Mouse (Mus musculus): ENCODE data around the gene Tgfbr3l. TPM values are rescaled to one million over a fixed set of nuclear protein-coding genes. Genes with fewer than 3 reads are reported as not detected.

Tgfbr3l gene
- polyA plus RNA-seq, 1 experiment from 2014 or later, result 2.8 TPM

DNA sequence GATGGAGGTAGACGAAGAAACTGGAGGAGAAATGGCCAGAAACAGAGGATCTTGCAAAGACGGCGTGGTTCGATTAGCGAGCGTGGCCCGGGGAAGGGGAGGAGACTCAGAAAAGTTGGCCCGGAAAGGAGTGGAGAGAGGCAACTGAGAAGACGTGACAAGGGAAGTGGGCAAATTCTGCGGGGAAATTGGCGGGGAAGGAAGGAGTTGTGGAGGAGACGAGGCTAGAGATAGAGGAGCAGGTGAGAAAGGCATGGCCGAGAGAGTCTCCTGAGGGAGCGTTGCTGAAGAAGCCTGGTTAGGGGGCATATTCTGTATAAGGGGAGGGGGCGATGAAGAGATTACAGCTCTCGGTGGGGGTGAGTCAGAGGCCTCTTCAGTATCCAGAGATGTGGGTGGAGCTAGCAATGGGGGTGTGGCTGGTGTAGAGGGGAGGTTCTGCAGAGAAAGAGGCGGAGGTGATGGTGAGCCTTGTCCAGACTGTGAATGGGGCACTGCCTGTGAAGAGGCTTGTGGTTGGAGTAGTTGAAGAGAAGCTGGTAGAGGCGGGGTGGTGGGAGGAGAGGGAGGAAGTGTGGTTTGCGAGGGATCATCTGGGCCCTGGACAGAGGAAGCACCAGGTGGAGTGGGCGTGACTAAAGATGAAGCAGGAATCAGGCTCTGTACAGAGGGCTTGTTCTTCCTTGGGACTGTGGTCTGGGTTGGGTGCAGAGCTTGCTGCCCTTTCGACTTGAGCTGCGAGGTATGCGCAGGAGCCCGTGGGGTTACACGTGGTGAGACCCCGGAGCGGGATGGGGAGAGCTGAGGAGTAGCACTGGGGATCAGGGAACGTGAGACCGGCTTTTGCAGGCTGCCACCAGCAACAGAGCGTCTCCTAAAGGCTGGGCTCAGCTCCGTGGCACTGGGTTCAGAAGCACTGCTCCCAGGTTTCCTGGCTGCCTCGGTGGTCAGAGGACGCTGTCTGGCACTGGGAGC is 33.7 kb upstream of the Tgfbr3l start:
- Histone ChIP-seq H3K9ac (ENCODE audit: low read depth, low read length) (peak overlapping the region; percentile 64), H3K27ac (ENCODE audit: low read depth, low read length) (peak overlapping the region; percentile 50), H3K36me3 (ENCODE audit: control insufficient read depth, insufficient read depth, low read length) (peaks cover 17% of the 10 kb centered on the region), H3K4me2 (ENCODE audit: low read length) (peak overlapping the region; percentile 93), H3K4me1 (ENCODE audit: control insufficient read depth, insufficient read depth, low read depth, low read length) (peaks cover 35% of the 10 kb centered on the region), H3K9me3 (ENCODE audit: control insufficient read depth, low read length) (no peaks in the 10 kb centered on the region; the same call in 1 of the 2 replicates), H3K4me3 (ENCODE audit: low read length) (peak overlapping the region; percentile 43), H3K27me3 (replicated peaks; ENCODE audit: control insufficient read depth, insufficient read depth, low read length) (no peaks in the 10 kb centered on the region)
- ATAC-seq, result peak; percentile 1; the same call in 1 of the 2 replicates
- 15% methylated on average over 33 of the region's 33 CpGs for WGBS

DNA sequence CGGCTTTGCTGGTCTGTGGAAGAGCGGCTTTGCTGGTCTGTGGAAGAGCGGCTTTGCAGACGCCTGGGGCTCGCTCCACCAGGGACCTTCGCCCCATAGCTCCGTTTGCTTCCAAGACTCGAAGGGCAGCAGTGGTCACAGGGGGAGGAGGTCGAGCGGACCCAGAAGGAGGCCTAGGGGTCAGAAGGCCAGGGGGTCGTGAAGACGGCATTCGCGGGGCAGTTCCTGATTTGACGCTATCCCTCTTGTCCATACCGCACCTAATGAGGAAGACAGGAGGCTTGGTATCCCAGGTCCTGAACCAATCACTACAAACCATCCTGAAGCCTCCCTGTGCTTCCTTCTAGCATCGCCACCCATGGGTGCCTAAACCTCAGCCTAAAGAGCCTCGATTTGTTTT is 31.7 kb upstream of the Tgfbr3l start:
- H3K4me3 ChIP-seq (ENCODE audit: low read length), result peak overlapping the region; percentile 60
- H3K9me3 ChIP-seq (ENCODE audit: control insufficient read depth, low read length), result no peaks in the 10 kb centered on the region
- peak overlapping the region; percentile 91 for H3K9ac ChIP-seq (ENCODE audit: low read depth, low read length)
- H3K4me2 ChIP-seq (ENCODE audit: low read length), result peak overlapping the region; percentile 93
- WGBS, result 3% methylated on average over 18 of the region's 18 CpGs
- peaks cover 35% of the 10 kb centered on the region for H3K4me1 ChIP-seq (ENCODE audit: control insufficient read depth, insufficient read depth, low read depth, low read length)
- peak overlapping the region; percentile 94 for H3K27ac ChIP-seq (ENCODE audit: low read depth, low read length)
- H3K36me3 ChIP-seq (ENCODE audit: control insufficient read depth, insufficient read depth, low read length), result peaks cover 3% of the 10 kb centered on the region; the same call in 1 of the 2 replicates
- H3K27me3 ChIP-seq (replicated peaks; ENCODE audit: control insufficient read depth, insufficient read depth, low read length), result no peaks in the 10 kb centered on the region
- peak; percentile 6 for ATAC-seq

- WGBS, result under 1% methylated on average over 44 of the region's 44 CpGs
- Histone ChIP-seq H3K36me3 (ENCODE audit: control insufficient read depth, insufficient read depth, low read length) (peaks cover 3% of the 10 kb centered on the region; the same call in 1 of the 2 replicates), H3K4me1 (ENCODE audit: control insufficient read depth, insufficient read depth, low read depth, low read length) (peaks cover 35% of the 10 kb centered on the region), H3K27me3 (replicated peaks; ENCODE audit: control insufficient read depth, insufficient read depth, low read length) (no peaks in the 10 kb centered on the region), H3K9ac (ENCODE audit: low read depth, low read length) (peak within 1 kb of the TSS; percentile 91), H3K4me2 (ENCODE audit: low read length) (peak within 1 kb of the TSS; percentile 93), H3K9me3 (ENCODE audit: control insufficient read depth, low read length) (no peaks in the 10 kb centered on the region), H3K27ac (ENCODE audit: low read depth, low read length) (peak within 1 kb of the TSS; percentile 94), H3K4me3 (ENCODE audit: low read length) (peak within 1 kb of the TSS; percentile 60)
- peak; percentile 89 for ATAC-seq
These were observed 31.0 kb upstream of the Tgfbr3l start, which contains the start of gene Prr36 for GRCm38 (mm10) chr8:4216791-4217621. TSS of gene Prr36 (minus strand) at chr8:4217459.

DNA sequence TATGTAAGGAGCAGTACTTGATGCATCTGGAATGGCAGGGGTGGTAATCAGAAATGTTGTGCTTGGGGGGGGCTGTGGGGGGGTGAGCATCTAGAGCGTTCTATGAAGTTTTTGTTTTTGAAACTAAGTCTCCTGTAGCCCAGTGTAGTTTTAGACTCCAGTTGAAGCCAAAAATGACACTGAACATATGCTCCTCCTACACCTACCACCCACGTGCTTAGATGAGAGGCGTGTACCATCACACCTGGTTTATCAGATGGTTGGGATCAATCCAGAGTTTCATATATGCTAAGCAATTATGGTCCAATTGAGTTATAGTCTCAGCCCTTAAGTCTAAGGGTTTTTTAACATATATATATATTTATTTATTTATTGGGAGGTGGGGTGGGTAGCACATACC is 28.4 kb upstream of the Tgfbr3l start:
- Histone ChIP-seq H3K9me3 (ENCODE audit: control insufficient read depth, low read length) (no peaks in the 10 kb centered on the region), H3K9ac (ENCODE audit: low read depth, low read length) (no peak overlapping the region), H3K4me3 (ENCODE audit: low read length) (no peak overlapping the region), H3K36me3 (ENCODE audit: control insufficient read depth, insufficient read depth, low read length) (peaks cover 3% of the 10 kb centered on the region; the same call in 1 of the 2 replicates), H3K4me2 (ENCODE audit: low read length) (no peak overlapping the region), H3K27me3 (replicated peaks; ENCODE audit: control insufficient read depth, insufficient read depth, low read length) (no peaks in the 10 kb centered on the region), H3K27ac (ENCODE audit: low read depth, low read length) (no peak overlapping the region), H3K4me1 (ENCODE audit: control insufficient read depth, insufficient read depth, low read depth, low read length) (peaks cover 18% of the 10 kb centered on the region)
- WGBS, result 83% methylated on average over 3 of the region's 3 CpGs
- no peak for ATAC-seq

DNA sequence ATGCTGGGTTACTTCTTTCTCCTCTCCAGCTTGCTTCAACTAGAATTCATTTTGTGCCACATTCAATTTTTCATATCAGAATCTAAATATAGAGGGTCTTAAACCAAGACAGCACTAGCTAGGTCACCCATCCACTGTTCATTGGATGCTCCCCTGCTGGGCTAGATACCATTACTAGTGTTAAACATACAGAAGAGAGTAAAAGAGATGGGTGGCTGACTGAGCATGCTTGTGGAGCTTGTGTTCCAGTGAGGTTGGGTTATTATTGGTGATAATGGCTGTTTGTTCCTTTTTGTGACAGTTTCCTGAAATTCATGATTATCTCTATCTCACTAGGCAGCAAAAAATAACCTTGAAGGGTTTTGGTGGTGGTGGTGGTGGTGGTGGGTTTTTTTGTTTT is 26.0 kb upstream of the Tgfbr3l start:
- Histone ChIP-seq H3K36me3 (ENCODE audit: control insufficient read depth, insufficient read depth, low read length) (no peaks in the 10 kb centered on the region), H3K4me3 (ENCODE audit: low read length) (no peak overlapping the region), H3K9me3 (ENCODE audit: control insufficient read depth, low read length) (no peaks in the 10 kb centered on the region), H3K27ac (ENCODE audit: low read depth, low read length) (no peak overlapping the region), H3K27me3 (replicated peaks; ENCODE audit: control insufficient read depth, insufficient read depth, low read length) (peaks cover 9% of the 10 kb centered on the region), H3K4me1 (ENCODE audit: control insufficient read depth, insufficient read depth, low read depth, low read length) (peaks cover 8% of the 10 kb centered on the region; the same call in 1 of the 2 replicates), H3K4me2 (ENCODE audit: low read length) (no peak overlapping the region), H3K9ac (ENCODE audit: low read depth, low read length) (no peak overlapping the region)
- no peak for ATAC-seq

DNA sequence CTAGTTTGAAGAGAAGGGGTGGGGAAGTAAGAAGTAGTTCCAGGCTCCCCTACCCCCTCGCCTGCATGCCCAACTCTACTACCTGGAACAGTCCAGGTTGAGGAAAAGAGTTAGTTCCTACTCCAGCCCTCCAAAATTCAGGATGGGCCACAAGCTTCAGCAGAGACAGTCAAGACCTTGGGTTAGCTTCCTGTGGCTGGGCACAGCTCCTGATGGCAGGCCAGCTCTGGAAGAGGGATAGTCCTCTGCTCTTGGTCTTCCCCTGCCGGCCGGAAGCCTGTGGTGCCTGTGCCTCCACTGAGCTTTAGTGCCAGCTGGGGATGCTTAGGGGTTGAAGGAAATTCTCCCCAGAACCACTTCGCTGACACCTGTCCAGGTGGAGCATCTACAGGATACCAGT is 21.7 kb upstream of the Tgfbr3l start:
- Histone ChIP-seq H3K4me2 (ENCODE audit: low read length) (peak overlapping the region; percentile 47), H3K27me3 (replicated peaks; ENCODE audit: control insufficient read depth, insufficient read depth, low read length) (peaks cover 14% of the 10 kb centered on the region), H3K9ac (ENCODE audit: low read depth, low read length) (no peak overlapping the region), H3K9me3 (ENCODE audit: control insufficient read depth, low read length) (no peaks in the 10 kb centered on the region), H3K27ac (ENCODE audit: low read depth, low read length) (no peak overlapping the region), H3K4me1 (ENCODE audit: control insufficient read depth, insufficient read depth, low read depth, low read length) (peaks cover 2% of the 10 kb centered on the region; the same call in 1 of the 2 replicates), H3K4me3 (ENCODE audit: low read length) (no peak overlapping the region), H3K36me3 (ENCODE audit: control insufficient read depth, insufficient read depth, low read length) (no peaks in the 10 kb centered on the region)
- 30% methylated on average over 4 of the region's 4 CpGs for WGBS
- peak; percentile 27; the same call in 1 of the 2 replicates for ATAC-seq

DNA sequence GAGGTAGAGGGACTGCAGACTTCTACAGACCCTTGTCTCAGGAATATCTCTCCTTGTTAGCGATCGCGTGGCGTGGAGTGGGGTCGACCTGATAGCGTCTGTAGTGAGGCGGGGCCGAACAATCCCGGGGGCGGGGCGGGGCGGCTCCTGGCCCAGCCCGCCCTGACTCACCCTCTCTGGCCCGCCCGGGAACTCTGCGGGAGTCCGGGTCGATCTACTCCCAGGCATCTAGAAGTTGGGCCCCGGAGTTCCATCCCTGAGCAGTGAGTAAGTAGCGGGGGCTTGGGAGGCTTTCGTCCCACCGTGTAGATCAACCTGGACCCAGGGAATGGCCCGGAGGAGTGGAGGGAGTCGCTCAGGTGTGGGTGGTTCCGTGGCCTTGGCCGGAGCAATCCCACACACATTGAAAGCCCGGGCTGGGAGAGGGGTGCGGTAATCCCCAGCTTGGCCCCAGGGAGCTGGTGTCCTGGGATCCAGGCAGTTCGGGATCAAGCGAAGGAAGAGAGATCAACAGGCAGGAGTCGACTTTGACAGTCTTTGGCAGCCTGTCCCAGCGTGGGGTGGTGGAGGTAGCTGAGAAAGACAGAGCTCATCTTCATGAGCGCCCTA is 21.2 kb upstream of the Tgfbr3l start, which contains the start of gene Lrrc8e:
Gene Lrrc8e, plus strand, starts transcription at position 89 of the 609 bp plus-strand sequence.
- H3K27me3 ChIP-seq (replicated peaks; ENCODE audit: control insufficient read depth, insufficient read depth, low read length), result peaks cover 14% of the 10 kb centered on the region
- 6% methylated on average over 32 of the region's 33 CpGs for WGBS
- no peak within 1 kb of the TSS for H3K27ac ChIP-seq (ENCODE audit: low read depth, low read length)
- ATAC-seq, result peak; percentile 51; the same call in 1 of the 2 replicates
- H3K4me1 ChIP-seq (ENCODE audit: control insufficient read depth, insufficient read depth, low read depth, low read length), result peaks cover 2% of the 10 kb centered on the region; the same call in 1 of the 2 replicates
- H3K4me3 ChIP-seq (ENCODE audit: low read length), result no peak within 1 kb of the TSS
- peak within 1 kb of the TSS; percentile 47 for H3K4me2 ChIP-seq (ENCODE audit: low read length)
- no peaks in the 10 kb centered on the region for H3K36me3 ChIP-seq (ENCODE audit: control insufficient read depth, insufficient read depth, low read length)
- H3K9ac ChIP-seq (ENCODE audit: low read depth, low read length), result no peak within 1 kb of the TSS
- H3K9me3 ChIP-seq (ENCODE audit: control insufficient read depth, low read length), result no peaks in the 10 kb centered on the region

GRCm38 (mm10) chr8:4227919-4228318 is 20.1 kb upstream of the Tgfbr3l start:
- no peak overlapping the region for H3K4me2 ChIP-seq (ENCODE audit: low read length)
- WGBS, result 89% methylated on average over 4 of the region's 4 CpGs
- H3K4me3 ChIP-seq (ENCODE audit: low read length), result no peak overlapping the region
- H3K9ac ChIP-seq (ENCODE audit: low read depth, low read length), result no peak overlapping the region
- H3K27ac ChIP-seq (ENCODE audit: low read depth, low read length), result no peak overlapping the region
- peaks cover 14% of the 10 kb centered on the region for H3K27me3 ChIP-seq (replicated peaks; ENCODE audit: control insufficient read depth, insufficient read depth, low read length)
- H3K9me3 ChIP-seq (ENCODE audit: control insufficient read depth, low read length), result no peaks in the 10 kb centered on the region
- ATAC-seq, result no peak
- H3K4me1 ChIP-seq (ENCODE audit: control insufficient read depth, insufficient read depth, low read depth, low read length), result peaks cover 2% of the 10 kb centered on the region; the same call in 1 of the 2 replicates
- no peaks in the 10 kb centered on the region for H3K36me3 ChIP-seq (ENCODE audit: control insufficient read depth, insufficient read depth, low read length)
